Comparison of ENCODE assay signal across 9 mouse cellular contexts in genomic region chr11:120413621-120414020, GRCm38 (mm10). TPM values are rescaled to one million over a fixed set of nuclear protein-coding genes. Genes with fewer than 3 reads are reported as not detected.
"Had no signal": no experiment of that assay in that cellular context is flagged by ENCODE, and none has a peak within 500 bp of the region (broad histone marks: within the 10 kb centered on the region; RNA-seq: fewer than 3 reads in every experiment).

No protein-coding gene starts in this region.

RNA-seq across cellular contexts. Expression of gene Tspan10, which starts 28.8 kb away (rescaled TPM):
- total RNA-seq: neutrophil, adult 5-6 weeks had no signal
- polyA plus RNA-seq: neural tube, embryonic 13.5 days; neural tube, embryonic 14.5 days; neural tube, embryonic 15.5 days; stomach, embryonic 14.5 days; stomach, embryonic 15.5 days; stomach, embryonic 16.5 days; urinary bladder, adult 2 months had no signal

RNA-seq across cellular contexts. Expression of gene Pde6g, which starts 39.7 kb away (rescaled TPM):
- total RNA-seq: neutrophil, adult 5-6 weeks had no signal
- polyA plus RNA-seq: stomach, embryonic 14.5 days; thymus, postnatal 0 days had no signal
